Mouse (Mus musculus) left cerebral cortex, adult 18-20 months (tissue): ENCODE results near the gene Plpp6. TPM values are rescaled to one million over a fixed set of nuclear protein-coding genes. Genes with fewer than 3 reads are reported as not detected.

Experiments used
- total RNA-seq, 2 experiments: library from RNA; stranded (reverse); gene quantifications; 2 replicates each; pipeline ENCODE4 v1.2.3; 2021

The Plpp6 gene
- total RNA-seq, 2 experiments from 2014 or later: 52.1 to 52.3 TPM

Other genes starting within 250 kb of the Plpp6 start
- 100 to 1,000 TPM in 1 of 2 experiments, 10 to 100 TPM in 1; 99.8 to 102 TPM for gene Slc1a1, start 128.9 kb upstream of the Plpp6 start, total RNA-seq
- 1 to 10 TPM; 6.8 to 7.5 TPM for gene 4430402I18Rik, start 3.8 kb downstream of the Plpp6 start, total RNA-seq
- 100 to 1,000 TPM in 1 of 2 experiments, 10 to 100 TPM in 1; 99.4 to 102 TPM for gene Cdc37l1, start 26.4 kb downstream of the Plpp6 start, total RNA-seq
- 10 to 100 TPM; 53.7 to 54.9 TPM for gene Ak3, start 84.0 kb downstream of the Plpp6 start, total RNA-seq
- gene Rcl1, start 137.4 kb downstream of the Plpp6 start, total RNA-seq: 10 to 100 TPM; 16.4 to 19.0 TPM